Mouse (Mus musculus): ENCODE results near the gene Ulk3. TPM values are rescaled to one million over a fixed set of nuclear protein-coding genes. Genes with fewer than 3 reads are reported as not detected.

Ulk3 gene
- 17.6 and 19.4 TPM in 2 replicates for polyA plus RNA-seq (2011; ENCODE audit: insufficient read length, low read depth, missing spikeins)

DNA sequence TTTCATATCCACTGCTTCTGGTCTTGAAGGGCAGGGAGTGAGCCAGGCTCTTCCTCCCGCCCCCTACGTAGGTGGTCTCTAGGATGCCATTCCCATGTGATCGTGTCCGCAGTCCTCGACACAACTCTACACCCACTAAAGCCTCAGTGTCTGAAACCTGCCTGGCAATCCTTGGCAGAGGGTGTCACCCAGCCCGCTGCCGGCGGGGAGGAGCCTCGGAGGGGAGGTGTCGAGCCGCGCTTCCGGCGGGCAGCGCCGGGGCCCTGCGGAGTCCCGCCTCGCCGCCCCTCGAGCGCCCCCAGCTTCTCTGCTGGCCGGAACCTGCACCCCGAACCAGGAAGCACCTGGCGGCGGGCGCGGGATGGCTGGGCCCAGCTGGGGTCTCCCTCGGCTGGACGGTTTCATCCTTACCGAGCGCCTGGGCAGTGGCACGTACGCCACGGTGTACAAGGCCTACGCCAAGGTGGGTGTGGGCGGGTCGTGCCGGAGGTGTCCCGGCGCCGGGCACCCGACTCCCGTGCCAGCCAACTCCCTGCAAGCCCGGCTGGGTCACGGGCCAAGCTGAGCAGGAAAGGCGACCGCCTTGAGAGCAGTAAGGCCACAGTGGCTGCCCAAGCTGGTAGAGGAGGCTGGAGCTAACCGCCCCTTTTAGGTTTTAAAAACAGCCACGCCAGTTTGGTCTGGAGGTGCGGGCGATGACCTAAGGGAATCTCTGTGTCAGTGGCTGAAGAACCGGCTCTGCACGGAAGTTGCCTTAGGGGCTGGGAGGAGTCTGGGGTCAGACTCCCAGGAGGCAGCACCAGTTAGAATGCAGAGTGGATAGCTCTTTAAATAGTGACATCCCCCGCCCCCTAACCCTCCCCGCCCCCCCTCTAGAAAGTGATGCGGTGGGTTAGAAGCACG is at the start of gene Ulk3:
Gene Ulk3 (plus strand): TSS at position 229 of the 903 bp plus-strand sequence.
- H3K27ac ChIP-seq (ENCODE audit: insufficient read depth, low read length): peak within 1 kb of the TSS; percentile 65
- TF ChIP-seq POLR2A (IDR thresholded peaks at IDR 0.05; ENCODE audit: low read depth, low read length): peak; percentile 64
- TF ChIP-seq CTCF (IDR thresholded peaks at IDR 0.05; ENCODE audit: borderline replicate concordance, insufficient read depth, low read length): no peak
- no peaks in the 10 kb centered on the region for H3K4me1 ChIP-seq (ENCODE audit: control insufficient read depth, insufficient read depth, low read length)
- peak within 1 kb of the TSS; percentile 52 for H3K4me3 ChIP-seq (ENCODE audit: insufficient read depth, low read length)

DNA sequence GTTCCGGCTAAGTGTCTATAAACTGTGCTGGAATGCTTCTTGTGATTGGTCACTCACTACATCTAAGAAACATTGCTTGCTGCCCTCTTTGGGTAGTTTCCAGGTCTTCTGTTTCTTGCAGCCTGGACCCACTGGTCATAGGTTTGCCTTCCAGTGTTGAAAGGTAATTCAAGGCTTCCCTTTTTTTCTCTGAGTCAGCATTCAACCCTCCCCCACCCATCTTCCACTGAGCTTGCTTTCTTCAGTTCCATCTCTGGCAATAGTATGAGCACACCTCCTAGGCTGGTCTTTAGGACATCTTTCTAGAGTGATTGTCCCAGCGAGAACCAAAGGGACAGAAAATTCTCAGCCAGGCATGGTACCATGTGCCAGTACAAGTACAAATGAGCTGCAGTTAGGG is 49.7 kb upstream of the Ulk3 start:
- TF ChIP-seq CTCF (IDR thresholded peaks at IDR 0.05; ENCODE audit: borderline replicate concordance, insufficient read depth, low read length) (no peak), POLR2A (IDR thresholded peaks at IDR 0.05; ENCODE audit: low read depth, low read length) (no peak)
- H3K27ac ChIP-seq (ENCODE audit: insufficient read depth, low read length): no peak overlapping the region

DNA sequence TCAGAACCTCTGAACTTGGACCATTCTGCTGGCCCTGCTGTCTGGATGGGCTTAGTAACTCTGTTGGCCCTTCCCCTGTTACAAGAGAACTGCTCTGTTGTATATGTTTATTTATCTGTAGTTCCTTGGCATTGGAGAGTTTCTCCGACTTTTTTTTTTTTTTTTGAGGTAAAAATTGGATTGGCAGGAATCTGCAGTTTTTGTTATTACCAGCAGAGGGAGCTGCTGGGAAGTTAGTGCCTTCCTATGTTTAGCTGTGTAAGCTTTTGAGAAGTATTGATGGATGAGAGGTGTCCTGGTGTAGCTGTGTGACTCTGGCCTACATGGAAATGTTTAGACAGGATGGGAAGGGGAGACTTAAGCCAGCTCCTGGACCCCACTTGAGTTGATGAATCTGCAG is 47.9 kb upstream of the Ulk3 start:
- no peak for TF ChIP-seq POLR2A (IDR thresholded peaks at IDR 0.05; ENCODE audit: low read depth, low read length)
- no peak for TF ChIP-seq CTCF (IDR thresholded peaks at IDR 0.05; ENCODE audit: borderline replicate concordance, insufficient read depth, low read length)
- Histone ChIP-seq H3K4me1 (ENCODE audit: control insufficient read depth, insufficient read depth, low read length) (peaks cover 6% of the 10 kb centered on the region; the same call in 1 of the 2 replicates), H3K27ac (ENCODE audit: insufficient read depth, low read length) (no peak overlapping the region), H3K4me3 (ENCODE audit: insufficient read depth, low read length) (no peak overlapping the region)

More for the DNA sequence above, 49.7 kb upstream of the Ulk3 start:
- H3K4me1 ChIP-seq (ENCODE audit: control insufficient read depth, insufficient read depth, low read length): peaks cover 6% of the 10 kb centered on the region; the same call in 1 of the 2 replicates
- no peak overlapping the region for H3K4me3 ChIP-seq (ENCODE audit: insufficient read depth, low read length)

DNA sequence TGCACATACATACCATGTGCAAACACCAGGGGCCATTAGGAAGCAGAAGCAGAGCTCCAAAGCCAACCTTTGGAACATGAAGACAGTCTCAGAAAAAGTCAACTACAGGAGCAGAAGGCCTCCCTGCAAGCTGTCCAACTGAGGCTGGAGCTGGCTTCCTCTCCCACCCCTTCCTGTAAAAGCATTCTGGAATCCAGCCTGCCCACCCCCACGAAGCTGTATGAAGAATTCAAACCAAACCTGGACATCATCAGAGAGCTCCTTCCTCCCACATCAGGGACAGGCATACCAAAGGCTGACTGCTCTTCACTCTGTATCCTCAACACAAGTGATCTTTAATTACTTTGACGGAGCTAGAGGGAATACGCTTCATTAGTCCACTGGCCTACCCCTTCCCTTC is 45.3 kb upstream of the Ulk3 start:
- H3K27ac ChIP-seq (ENCODE audit: insufficient read depth, low read length): no peak overlapping the region
- peaks cover 3% of the 10 kb centered on the region; the same call in 1 of the 2 replicates for H3K4me1 ChIP-seq (ENCODE audit: control insufficient read depth, insufficient read depth, low read length)
- no peak for TF ChIP-seq CTCF (IDR thresholded peaks at IDR 0.05; ENCODE audit: borderline replicate concordance, insufficient read depth, low read length)
- TF ChIP-seq POLR2A (IDR thresholded peaks at IDR 0.05; ENCODE audit: low read depth, low read length): no peak

DNA sequence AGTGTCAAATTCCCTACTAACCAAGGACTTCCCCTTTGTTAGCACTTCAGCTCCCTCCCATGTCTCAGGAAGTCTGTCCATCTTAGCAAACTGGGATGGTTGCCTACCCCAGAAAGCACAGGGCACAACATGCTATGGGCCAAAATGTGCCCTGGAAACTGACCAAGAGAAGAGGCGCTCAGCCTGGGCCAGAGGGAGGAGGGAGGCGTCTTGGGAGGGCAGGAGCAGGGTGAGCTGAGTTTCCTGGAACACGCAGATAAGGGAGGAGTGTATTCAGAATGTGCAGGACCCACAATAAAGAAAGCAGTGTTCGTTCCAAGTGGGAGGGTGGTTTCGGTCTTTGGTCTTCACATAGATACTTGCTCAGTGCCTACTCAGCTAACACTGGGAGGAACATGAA is 42.0 kb upstream of the Ulk3 start:
- Histone ChIP-seq H3K4me1 (ENCODE audit: control insufficient read depth, insufficient read depth, low read length) (peaks cover 4% of the 10 kb centered on the region; the same call in 1 of the 2 replicates), H3K27ac (ENCODE audit: insufficient read depth, low read length) (no peak overlapping the region), H3K4me3 (ENCODE audit: insufficient read depth, low read length) (no peak overlapping the region)
- no peak for TF ChIP-seq POLR2A (IDR thresholded peaks at IDR 0.05; ENCODE audit: low read depth, low read length)
- TF ChIP-seq CTCF (IDR thresholded peaks at IDR 0.05; ENCODE audit: borderline replicate concordance, insufficient read depth, low read length): no peak

More for the DNA sequence above, 45.3 kb upstream of the Ulk3 start:
- no peak overlapping the region for H3K4me3 ChIP-seq (ENCODE audit: insufficient read depth, low read length)

DNA sequence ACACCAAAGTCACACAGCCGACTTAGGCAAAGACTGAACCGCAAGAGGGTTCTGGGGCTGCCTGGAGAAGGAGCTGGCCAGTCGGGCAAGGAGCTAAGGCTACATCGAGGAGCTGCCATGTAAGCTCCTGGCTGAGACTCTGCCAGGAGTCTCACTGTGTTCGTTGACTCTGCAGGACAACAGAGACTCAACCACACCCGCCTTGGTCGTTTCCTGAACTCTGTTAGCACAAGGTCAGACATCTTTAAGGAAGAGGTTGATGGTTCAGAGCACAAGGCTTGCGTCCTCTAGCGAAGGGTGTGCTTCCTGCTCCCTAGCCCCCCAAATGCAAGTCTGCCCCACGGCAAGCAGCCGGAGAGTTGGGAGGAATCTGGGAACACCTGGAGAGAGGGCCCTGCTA is 41.4 kb upstream of the Ulk3 start:
- peaks cover 4% of the 10 kb centered on the region; the same call in 1 of the 2 replicates for H3K4me1 ChIP-seq (ENCODE audit: control insufficient read depth, insufficient read depth, low read length)
- no peak overlapping the region for H3K4me3 ChIP-seq (ENCODE audit: insufficient read depth, low read length)
- TF ChIP-seq POLR2A (IDR thresholded peaks at IDR 0.05; ENCODE audit: low read depth, low read length) (no peak), CTCF (IDR thresholded peaks at IDR 0.05; ENCODE audit: borderline replicate concordance, insufficient read depth, low read length) (no peak)

DNA sequence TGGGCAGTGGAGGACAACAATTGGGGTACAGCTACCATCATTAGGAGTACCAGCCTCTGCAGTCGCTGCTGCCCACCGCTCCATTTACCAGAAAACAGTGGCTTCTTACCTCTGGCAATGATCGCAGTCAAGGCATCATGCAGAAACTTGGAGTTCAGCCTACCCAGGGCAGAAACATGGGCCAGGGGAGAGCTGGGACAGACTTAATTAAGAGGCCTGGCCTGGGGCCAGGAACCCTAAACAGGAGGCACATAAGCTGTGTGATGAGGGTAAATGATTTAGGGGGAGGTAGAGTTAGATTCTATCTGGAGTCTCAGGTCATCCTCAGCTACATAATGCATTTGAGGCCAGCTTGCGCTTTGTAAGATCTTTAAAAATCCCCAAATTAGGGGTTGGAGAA is 40.1 kb upstream of the Ulk3 start:
- Histone ChIP-seq H3K4me3 (ENCODE audit: insufficient read depth, low read length) (no peak overlapping the region), H3K4me1 (ENCODE audit: control insufficient read depth, insufficient read depth, low read length) (peaks cover 4% of the 10 kb centered on the region; the same call in 1 of the 2 replicates), H3K27ac (ENCODE audit: insufficient read depth, low read length) (no peak overlapping the region)
- TF ChIP-seq POLR2A (IDR thresholded peaks at IDR 0.05; ENCODE audit: low read depth, low read length): no peak
- TF ChIP-seq CTCF (IDR thresholded peaks at IDR 0.05; ENCODE audit: borderline replicate concordance, insufficient read depth, low read length): no peak

More for the DNA sequence above, 41.4 kb upstream of the Ulk3 start:
- no peak overlapping the region for H3K27ac ChIP-seq (ENCODE audit: insufficient read depth, low read length)

DNA sequence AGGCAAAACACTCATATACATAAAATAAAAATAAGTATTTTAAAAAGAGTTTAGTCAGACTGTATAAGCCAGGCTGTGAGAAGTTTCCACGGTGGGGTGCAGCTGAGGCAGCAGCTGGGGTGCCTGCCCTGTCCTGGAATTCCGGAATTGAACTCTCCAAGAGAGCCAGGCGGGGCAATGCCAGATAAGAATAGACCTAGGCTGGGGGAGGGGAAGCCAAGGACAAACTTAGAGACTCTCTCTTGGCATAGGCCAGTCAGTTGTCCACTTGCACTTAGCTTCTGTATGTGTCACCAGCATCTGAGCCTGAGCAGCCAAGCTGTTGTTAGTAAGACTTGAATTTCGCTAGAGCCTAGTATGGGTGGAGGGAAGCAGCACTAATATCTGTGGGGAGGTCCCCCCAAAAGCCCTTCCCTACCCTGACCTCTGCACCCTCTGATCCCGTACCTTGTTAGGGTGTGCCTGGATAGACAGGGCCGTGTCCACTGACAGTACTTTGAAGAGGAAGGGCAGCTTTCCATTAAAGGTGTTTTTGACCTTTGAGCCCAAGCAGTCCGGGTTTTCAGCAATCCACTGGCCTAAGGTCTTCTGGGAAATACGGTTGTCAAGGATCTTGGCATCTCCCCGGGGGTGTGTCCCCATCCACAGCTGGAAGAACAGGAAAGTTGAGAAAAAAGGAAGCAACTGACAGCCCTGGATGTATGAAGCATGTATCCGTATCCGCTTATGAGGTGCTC is 39.0 kb upstream of the Ulk3 start:
- TF ChIP-seq CTCF (IDR thresholded peaks at IDR 0.05; ENCODE audit: borderline replicate concordance, insufficient read depth, low read length) (no peak), POLR2A (IDR thresholded peaks at IDR 0.05; ENCODE audit: low read depth, low read length) (no peak)
- no peak overlapping the region for H3K27ac ChIP-seq (ENCODE audit: insufficient read depth, low read length)
- H3K4me1 ChIP-seq (ENCODE audit: control insufficient read depth, insufficient read depth, low read length): peaks cover 4% of the 10 kb centered on the region; the same call in 1 of the 2 replicates
- no peak overlapping the region for H3K4me3 ChIP-seq (ENCODE audit: insufficient read depth, low read length)

DNA sequence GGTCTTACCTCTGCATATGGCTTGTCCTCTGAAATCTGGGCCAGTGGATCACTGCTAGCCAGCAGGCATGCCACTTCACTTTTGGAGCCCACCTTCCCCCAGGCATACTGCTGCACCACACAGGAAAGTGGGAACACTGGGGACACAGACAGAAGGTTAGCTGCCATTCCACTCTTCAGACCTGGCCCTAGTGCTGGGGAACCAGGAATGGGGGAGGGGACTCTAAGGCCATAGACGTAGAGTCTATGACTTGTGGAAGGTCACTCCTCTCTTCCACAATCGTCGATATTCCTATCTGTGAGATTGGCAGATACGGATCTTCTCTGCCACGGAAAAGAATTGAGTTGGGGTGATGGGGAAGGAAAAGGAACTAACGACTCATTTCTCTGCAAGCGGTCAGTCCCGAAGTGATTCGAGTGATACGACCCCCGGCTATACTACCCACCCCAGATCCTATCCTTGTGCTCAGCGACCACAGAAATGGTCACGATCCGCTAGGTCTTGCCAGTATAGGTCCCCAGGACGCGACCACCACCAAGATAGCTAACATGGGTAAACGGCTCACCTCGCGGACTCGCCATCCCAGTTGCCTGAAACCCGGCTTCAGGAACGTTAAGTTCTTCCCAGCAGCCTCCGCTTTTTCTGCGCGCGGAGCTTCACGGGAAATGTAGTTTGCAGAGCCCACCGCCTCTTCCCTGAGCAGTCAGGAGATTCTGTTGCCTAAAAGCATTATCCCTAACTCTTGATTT is 36.9 kb upstream of the Ulk3 start, which contains the start of gene Mpi:
Gene Mpi (minus strand): TSS at position 625 of the 749 bp plus-strand sequence.
- TF ChIP-seq CTCF (IDR thresholded peaks at IDR 0.05; ENCODE audit: borderline replicate concordance, insufficient read depth, low read length) (no peak), POLR2A (IDR thresholded peaks at IDR 0.05; ENCODE audit: low read depth, low read length) (peak; percentile 91)
- Histone ChIP-seq H3K4me1 (ENCODE audit: control insufficient read depth, insufficient read depth, low read length) (peaks cover 4% of the 10 kb centered on the region; the same call in 1 of the 2 replicates), H3K4me3 (ENCODE audit: insufficient read depth, low read length) (peak within 1 kb of the TSS; percentile 71), H3K27ac (ENCODE audit: insufficient read depth, low read length) (no peak within 1 kb of the TSS)
